Mouse (Mus musculus): Measurements from ENCODE around the gene Gm3072. TPM values are rescaled to one million over a fixed set of nuclear protein-coding genes. Genes with fewer than 3 reads are reported as not detected.
"Not testable (repeated sequence)": the region's sequence is repeated elsewhere in the genome, so short reads cannot be mapped to it uniquely, and the experiment has no call there.

The Gm3072 gene
- polyA plus RNA-seq (2016; fragmentation: Nextera tagmentation; extraction: Ambion mirVana) = not detected in 2 replicates

DNA sequence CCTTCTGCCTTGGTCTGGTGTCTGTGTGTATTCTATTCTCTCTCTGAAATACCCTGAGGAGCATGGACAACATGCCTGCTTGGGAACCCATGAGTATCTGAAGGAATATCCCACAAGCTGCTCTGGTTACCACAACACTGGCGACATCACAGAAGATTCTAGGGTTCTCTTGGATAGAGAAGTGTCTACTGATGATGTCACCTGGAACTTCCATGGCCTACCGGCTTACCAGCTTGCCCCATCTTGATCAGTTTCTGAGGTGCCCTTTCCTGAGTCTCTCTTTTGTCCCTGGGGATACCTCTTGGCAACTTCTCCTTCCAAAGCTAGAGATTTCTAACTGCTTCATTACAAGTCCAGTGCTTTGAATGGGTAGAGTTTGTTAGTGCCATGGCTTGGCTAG lies at the start of gene Gm3072:
Gene Gm3072 (minus strand): TSS at position 101 of the 400 bp plus-strand sequence.
- WGBS (ENCODE audit: insufficient replicate concordance) = 36% methylated on average over 1 of the region's 2 CpGs
- H3K36me3 ChIP-seq; H3K27ac ChIP-seq; H3K9me3 ChIP-seq (replicated peaks); H3K27me3 ChIP-seq (replicated peaks); H3K4me3 ChIP-seq; H3K4me2 ChIP-seq; H3K4me1 ChIP-seq; ATAC-seq; H3K9ac ChIP-seq: not testable (repeated sequence)

DNA sequence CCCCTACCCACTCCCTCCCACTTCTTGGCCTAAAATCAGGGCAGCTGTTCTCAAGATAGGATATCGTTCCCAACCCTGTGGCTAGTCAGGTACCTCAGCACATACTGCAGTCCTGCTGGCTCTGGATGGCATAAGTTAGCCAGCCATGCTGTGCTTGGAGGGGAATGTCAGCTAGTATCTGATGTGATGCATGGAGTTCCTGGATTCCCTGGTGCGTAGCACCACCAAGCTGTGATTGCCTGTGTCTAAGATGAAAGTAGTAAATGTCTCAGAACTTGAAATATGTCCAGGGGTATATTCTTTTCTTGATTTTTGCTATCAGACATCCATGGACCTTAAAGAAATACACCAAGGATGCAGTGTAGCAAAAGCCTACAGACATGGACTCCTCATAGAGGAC lies 23.8 kb upstream of the Gm3072 start:
- H3K36me3 ChIP-seq; H3K9me3 ChIP-seq (replicated peaks); ATAC-seq; H3K27me3 ChIP-seq (replicated peaks); H3K4me3 ChIP-seq; H3K4me2 ChIP-seq; H3K4me1 ChIP-seq; H3K27ac ChIP-seq; H3K9ac ChIP-seq: not testable (repeated sequence)
- 64% methylated on average over 2 of the region's 2 CpGs for WGBS (ENCODE audit: insufficient replicate concordance)

DNA sequence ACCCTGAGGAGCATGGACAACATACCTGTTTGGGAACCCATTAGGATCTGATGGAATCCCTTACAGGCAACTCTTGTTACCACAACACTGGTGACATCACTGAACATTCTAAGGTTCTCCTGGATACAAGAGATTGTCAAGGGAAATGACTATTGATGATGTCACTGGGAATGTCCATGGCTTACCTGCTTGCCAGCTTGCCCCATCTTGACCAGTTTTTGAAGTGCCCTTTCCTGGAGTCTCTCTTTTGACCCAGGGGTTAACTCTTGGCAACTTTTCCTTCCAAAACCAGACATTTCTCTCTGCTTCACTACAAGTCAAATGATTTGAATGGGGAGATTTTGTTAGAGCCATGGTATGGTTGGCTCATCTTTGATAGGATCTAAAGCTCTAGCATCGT lies 22.0 kb upstream of the Gm3072 start, which contains the start of gene Gm3676:
Gene Gm3676 (minus strand): TSS at position 101 of the 400 bp plus-strand sequence.
- H3K4me2 ChIP-seq; H3K36me3 ChIP-seq; H3K27me3 ChIP-seq (replicated peaks); H3K4me1 ChIP-seq; ATAC-seq; H3K9me3 ChIP-seq (replicated peaks); H3K9ac ChIP-seq; H3K27ac ChIP-seq; H3K4me3 ChIP-seq: not testable (repeated sequence)
- no CpG with 5 or more reads among the region's 1 CpGs for WGBS (ENCODE audit: insufficient replicate concordance)

DNA sequence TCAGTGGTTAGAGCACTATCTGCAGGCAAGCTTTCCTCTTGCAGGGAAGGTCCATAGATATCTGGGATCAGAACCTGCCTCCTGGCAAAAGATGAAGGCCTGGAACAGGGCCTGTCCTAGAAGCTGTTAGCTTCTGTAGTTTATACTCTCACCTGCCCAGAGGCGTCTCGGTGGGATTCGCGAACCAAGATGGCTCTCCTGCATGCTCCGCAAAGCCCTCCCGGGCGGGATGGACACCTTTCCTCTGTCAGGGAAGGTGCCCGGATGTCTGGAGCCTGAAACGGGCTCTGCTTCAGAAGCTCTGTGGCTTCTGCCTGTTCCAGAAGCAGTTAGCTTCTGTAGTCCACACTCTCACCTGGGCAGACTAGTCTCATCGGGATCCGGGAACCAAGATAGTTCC lies 5.7 kb upstream of the Gm3072 start:
- not testable (repeated sequence) for H3K27ac ChIP-seq; H3K9ac ChIP-seq; H3K4me3 ChIP-seq; H3K36me3 ChIP-seq; H3K4me2 ChIP-seq; H3K4me1 ChIP-seq; ATAC-seq; H3K27me3 ChIP-seq (replicated peaks); H3K9me3 ChIP-seq (replicated peaks)
- WGBS (ENCODE audit: insufficient replicate concordance) = 91% methylated on average over 9 of the region's 11 CpGs

DNA sequence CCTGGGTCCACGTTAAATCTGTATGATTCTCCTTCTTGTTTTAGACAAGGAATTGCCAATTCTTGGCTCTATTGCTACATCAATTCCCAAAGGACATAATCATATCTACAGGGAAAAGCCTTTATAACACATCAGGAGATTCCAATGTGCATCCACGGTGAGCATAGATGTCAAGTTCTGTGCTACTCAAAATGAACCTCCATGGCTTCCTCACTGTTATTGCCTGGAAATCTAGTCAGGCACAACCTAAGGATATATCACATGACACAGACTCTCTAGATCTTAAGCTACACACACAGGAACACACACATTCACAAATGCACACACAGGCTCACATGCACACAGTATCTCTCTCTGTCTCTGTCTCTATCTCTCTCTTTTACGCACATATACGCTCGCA lies 1.9 kb downstream of the Gm3072 start:
- not testable (repeated sequence) for H3K27ac ChIP-seq; H3K27me3 ChIP-seq (replicated peaks); H3K4me1 ChIP-seq; H3K4me2 ChIP-seq; H3K36me3 ChIP-seq; H3K9me3 ChIP-seq (replicated peaks); H3K9ac ChIP-seq; H3K4me3 ChIP-seq; ATAC-seq
- 76% methylated on average over 4 of the region's 5 CpGs for WGBS (ENCODE audit: insufficient replicate concordance)

DNA sequence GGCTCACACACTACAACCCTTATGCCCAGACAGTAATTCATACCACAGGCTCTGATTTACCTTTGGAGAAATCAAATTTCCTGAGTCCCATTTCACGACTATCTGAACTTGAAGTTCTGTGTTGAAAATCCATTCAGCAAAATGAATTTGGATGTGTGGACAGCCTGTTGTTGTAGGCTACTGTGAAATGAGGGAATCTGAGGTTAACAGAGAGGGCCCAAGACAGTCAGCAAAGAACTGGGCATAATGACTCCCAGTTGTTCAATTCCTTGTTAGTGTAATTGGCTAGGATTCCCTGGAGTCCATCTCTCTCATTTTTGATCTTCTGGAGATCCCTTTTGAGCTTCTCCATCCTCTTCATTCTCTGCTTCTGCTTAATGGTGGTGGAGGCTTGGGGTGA lies 13.7 kb downstream of the Gm3072 start:
- not testable (repeated sequence) for H3K27me3 ChIP-seq (replicated peaks); H3K27ac ChIP-seq; ATAC-seq; H3K4me3 ChIP-seq; H3K9ac ChIP-seq; H3K36me3 ChIP-seq; H3K4me1 ChIP-seq; H3K4me2 ChIP-seq; H3K9me3 ChIP-seq (replicated peaks)
- WGBS (ENCODE audit: insufficient replicate concordance) = 60% methylated on average over 1 of the region's 1 CpGs

DNA sequence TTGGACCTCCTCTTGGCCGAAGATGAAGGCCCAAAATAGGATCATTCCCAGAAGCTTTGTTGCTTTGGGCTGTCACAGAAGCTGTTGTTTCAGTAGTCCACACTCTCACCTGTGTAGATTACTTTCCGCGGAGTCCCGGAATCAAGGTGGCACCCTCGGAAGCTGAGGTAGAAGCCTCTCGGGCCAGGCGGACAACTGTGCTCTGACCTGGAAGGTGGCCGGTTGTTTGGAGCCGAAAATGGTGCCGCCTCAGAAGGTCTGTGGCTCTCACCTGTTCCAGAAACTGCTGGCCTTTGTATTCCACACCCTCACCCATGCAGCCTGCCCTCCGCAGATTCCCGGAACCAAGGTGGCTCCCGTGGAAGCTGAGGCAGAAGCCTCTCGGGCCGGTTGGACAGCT lies 23.5 kb downstream of the Gm3072 start:
- H3K9ac ChIP-seq = not testable (repeated sequence)

DNA sequence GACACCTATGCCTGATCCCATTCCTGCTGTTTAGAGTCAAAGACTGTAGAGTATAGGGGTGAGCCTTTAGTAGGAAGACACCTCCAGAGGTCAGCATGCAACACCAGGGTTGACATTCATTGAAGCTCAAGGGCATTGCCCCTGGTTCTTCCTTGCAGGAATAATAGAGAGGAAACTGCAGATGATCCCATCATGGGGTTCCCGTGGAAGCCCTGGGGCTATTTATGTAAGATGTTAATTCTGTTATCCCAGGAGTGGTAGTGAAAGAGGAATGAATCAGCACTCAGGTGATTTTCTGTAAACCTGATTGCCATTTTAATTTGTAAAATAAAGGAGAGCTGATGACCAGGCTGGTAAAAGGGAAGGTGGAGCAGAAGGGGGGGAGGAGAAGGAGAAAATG lies 38.1 kb downstream of the Gm3072 start:
- WGBS (ENCODE audit: insufficient replicate concordance) = 71% methylated on average over 1 of the region's 1 CpGs
- H3K4me2 ChIP-seq; ATAC-seq; H3K9me3 ChIP-seq (replicated peaks); H3K36me3 ChIP-seq; H3K27ac ChIP-seq; H3K4me3 ChIP-seq; H3K4me1 ChIP-seq; H3K9ac ChIP-seq; H3K27me3 ChIP-seq (replicated peaks): not testable (repeated sequence)

More for the DNA sequence above, 23.5 kb downstream of the Gm3072 start:
- not testable (repeated sequence) for ATAC-seq; H3K9me3 ChIP-seq (replicated peaks); H3K4me2 ChIP-seq; H3K4me3 ChIP-seq; H3K4me1 ChIP-seq; H3K27ac ChIP-seq; H3K36me3 ChIP-seq; H3K27me3 ChIP-seq (replicated peaks)
- 76% methylated on average over 15 of the region's 15 CpGs for WGBS (ENCODE audit: insufficient replicate concordance)

DNA sequence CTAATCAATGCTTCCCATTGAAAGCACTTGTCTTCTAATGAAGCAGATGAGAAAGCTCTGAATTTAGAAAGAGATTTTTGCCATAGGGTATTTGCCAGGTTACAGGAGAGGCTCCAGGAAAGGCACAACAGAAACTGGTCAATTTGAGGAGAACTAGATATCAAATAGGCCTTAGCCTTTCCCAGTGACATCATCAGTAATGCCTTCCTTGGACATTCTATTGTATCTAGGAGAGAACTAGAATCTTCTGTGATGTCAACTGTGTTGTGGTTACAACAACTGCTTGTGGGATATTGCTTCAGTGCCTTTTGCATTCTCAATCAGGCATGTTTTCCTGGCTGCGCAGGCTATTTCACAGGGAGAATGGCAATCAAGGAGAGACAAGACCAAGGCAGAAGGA lies 51.5 kb downstream of the Gm3072 start, which contains the start of gene 1700049E17Rik2:
Gene 1700049E17Rik2 (plus strand): TSS at position 301 of the 400 bp plus-strand sequence.
- H3K27me3 ChIP-seq (replicated peaks); H3K27ac ChIP-seq; H3K9ac ChIP-seq; ATAC-seq; H3K4me2 ChIP-seq; H3K4me1 ChIP-seq; H3K36me3 ChIP-seq; H3K4me3 ChIP-seq; H3K9me3 ChIP-seq (replicated peaks): not testable (repeated sequence)
- WGBS (ENCODE audit: insufficient replicate concordance) = no CpG with 5 or more reads among the region's 1 CpGs

Other genes with a start within 250 kb of the Gm3072 start
- not detected in 2 replicates for gene Gm7945, start 238.2 kb downstream of the Gm3072 start, polyA plus RNA-seq (2016; fragmentation: Nextera tagmentation; extraction: Ambion mirVana)
- gene Gm6482, start 216.3 kb downstream of the Gm3072 start, polyA plus RNA-seq (2016; fragmentation: Nextera tagmentation; extraction: Ambion mirVana) = not detected in 2 replicates
- gene Gm7954, start 171.1 kb downstream of the Gm3072 start, polyA plus RNA-seq (2016; fragmentation: Nextera tagmentation; extraction: Ambion mirVana) = not detected in 2 replicates
- gene Gm3486, start 135.1 kb downstream of the Gm3072 start, polyA plus RNA-seq (2016; fragmentation: Nextera tagmentation; extraction: Ambion mirVana) = not detected in 2 replicates
- gene Gm7970, start 69.0 kb downstream of the Gm3072 start, polyA plus RNA-seq (2016; fragmentation: Nextera tagmentation; extraction: Ambion mirVana) = not detected in 2 replicates
- not detected in 2 replicates for gene 1700049E17Rik2, start 51.4 kb downstream of the Gm3072 start, polyA plus RNA-seq (2016; fragmentation: Nextera tagmentation; extraction: Ambion mirVana)
- gene Gm3676, start 21.9 kb upstream of the Gm3072 start, polyA plus RNA-seq (2016; fragmentation: Nextera tagmentation; extraction: Ambion mirVana) = not detected in 2 replicates
- gene Gm8068, start 77.3 kb upstream of the Gm3072 start, polyA plus RNA-seq (2016; fragmentation: Nextera tagmentation; extraction: Ambion mirVana) = not detected in 2 replicates
- not detected in 2 replicates for gene Gm7929, start 126.0 kb upstream of the Gm3072 start, polyA plus RNA-seq (2016; fragmentation: Nextera tagmentation; extraction: Ambion mirVana)
- not detected in 2 replicates for gene Gm47189, start 147.8 kb upstream of the Gm3072 start, polyA plus RNA-seq (2016; fragmentation: Nextera tagmentation; extraction: Ambion mirVana)

All from liver, embryonic 12.5 days (tissue).